Mouse (Mus musculus): ENCODE measurements at regions not wholly inside any gene's neighbourhood (a gene's known extent, or its start where the extent isn't known, plus 50 kb on each side); places are given as distances from the start of the nearest gene placed in this dataset.

DNA sequence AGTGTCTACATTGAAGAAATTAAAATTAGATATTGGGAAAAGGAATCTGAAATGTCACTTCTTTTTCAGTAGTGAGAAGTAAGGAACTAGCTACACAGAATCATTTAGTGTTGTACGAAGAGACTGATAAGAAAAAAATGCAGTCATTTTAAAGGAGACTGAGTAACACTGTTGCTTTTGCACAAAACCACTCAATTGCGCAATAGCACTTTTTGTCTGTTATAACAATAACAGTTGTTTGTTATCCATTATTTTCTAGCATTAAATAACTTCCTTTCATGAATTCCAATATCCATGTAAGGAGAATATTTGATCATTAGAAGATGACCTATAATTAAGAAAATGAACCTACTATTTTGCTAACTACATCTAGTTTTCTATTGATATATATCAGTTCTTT, 790.8 kb downstream of the Slitrk1 start:
- no peak for DNase-seq (ENCODE audit: low spot score)
- H3K36me3 ChIP-seq, result no peaks in the 10 kb centered on the region
- 90% methylated on average over 2 of the region's 2 CpGs for WGBS
- H3K4me1 ChIP-seq, result no peaks in the 10 kb centered on the region
- no peak overlapping the region for H3K27ac ChIP-seq
- H3K27me3 ChIP-seq (ENCODE audit: low read depth, poor library complexity, severe bottlenecking), result no peaks in the 10 kb centered on the region
- H3K9me3 ChIP-seq (replicated peaks), result no peaks in the 10 kb centered on the region
- H3K4me3 ChIP-seq, result no peak overlapping the region

DNA sequence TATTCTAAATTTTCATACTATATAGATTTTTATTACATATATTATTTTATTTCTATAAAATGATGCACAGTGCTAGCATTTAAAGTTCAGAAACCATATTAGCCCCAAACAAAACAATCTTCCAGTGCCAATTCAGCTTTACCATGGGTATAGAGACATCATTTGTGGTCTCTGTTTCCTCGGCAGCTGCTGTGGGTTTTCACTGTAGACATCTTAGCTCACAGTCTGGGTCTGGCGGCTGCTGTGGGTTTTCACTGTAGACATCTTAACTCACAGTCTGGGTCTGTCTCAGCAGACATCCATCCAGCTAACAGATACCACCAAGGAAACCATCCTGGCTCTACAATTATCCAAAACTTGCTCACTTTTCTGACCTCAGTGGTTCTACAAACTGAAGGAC, 808.9 kb downstream of the Slitrk1 start:
- 85% methylated on average over 2 of the region's 2 CpGs for WGBS

DNA sequence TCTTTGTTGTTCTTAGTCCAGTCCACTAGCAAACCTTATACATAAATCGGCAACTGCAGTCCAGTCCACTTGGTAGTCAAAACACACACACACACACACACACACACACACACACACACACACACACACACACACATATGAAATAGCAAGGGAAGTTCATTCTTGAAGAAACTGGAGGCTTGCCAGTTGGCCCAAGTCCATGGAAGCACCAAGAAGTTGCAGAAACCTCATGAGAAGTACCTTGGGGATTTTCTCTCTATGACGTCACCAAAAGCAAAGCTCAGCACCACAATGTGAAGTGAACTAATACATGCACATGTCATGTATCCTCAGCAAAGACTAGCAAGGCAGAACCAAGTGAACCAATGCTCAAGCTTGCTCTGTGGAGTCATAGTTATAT, 823.0 kb downstream of the Slitrk1 start:
- Histone ChIP-seq H3K9me3 (replicated peaks) (no peaks in the 10 kb centered on the region), H3K27me3 (ENCODE audit: low read depth, poor library complexity, severe bottlenecking) (no peaks in the 10 kb centered on the region), H3K36me3 (no peaks in the 10 kb centered on the region), H3K27ac (no peak overlapping the region), H3K4me1 (no peaks in the 10 kb centered on the region), H3K4me3 (no peak overlapping the region)
- no peak for DNase-seq (ENCODE audit: low spot score)
- WGBS, result 96% methylated on average over 2 of the region's 2 CpGs

More for the DNA sequence above, 808.9 kb downstream of the Slitrk1 start:
- no peaks in the 10 kb centered on the region for H3K9me3 ChIP-seq (replicated peaks)
- no peak for DNase-seq (ENCODE audit: low spot score)
- no peaks in the 10 kb centered on the region for H3K27me3 ChIP-seq (ENCODE audit: low read depth, poor library complexity, severe bottlenecking)
- no peak overlapping the region for H3K27ac ChIP-seq
- no peaks in the 10 kb centered on the region for H3K36me3 ChIP-seq
- H3K4me1 ChIP-seq, result no peaks in the 10 kb centered on the region
- H3K4me3 ChIP-seq, result no peak overlapping the region

DNA sequence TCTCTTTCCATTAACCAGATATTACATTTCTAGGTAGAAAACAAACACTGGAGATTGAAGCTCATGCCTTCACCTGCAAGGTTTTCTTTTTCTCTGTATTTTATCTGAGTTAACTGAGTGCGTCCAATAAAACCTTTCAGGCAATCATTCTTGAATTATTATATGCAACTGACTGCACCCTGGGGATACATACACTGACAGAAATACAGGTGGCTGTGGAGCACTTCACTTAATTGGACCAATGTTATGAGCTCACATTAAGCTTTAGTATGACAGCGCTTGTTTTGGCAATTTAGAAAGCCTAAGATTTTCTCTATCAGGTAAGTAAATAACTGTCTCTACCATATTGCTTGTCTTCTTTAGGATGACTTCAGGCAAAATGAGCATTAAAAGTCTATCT, 864.0 kb downstream of the Slitrk1 start:
- H3K4me1 ChIP-seq, result no peaks in the 10 kb centered on the region
- H3K36me3 ChIP-seq, result no peaks in the 10 kb centered on the region
- H3K9me3 ChIP-seq (replicated peaks), result no peaks in the 10 kb centered on the region
- H3K4me3 ChIP-seq, result no peak overlapping the region
- no peak overlapping the region for H3K27ac ChIP-seq
- no peak for DNase-seq (ENCODE audit: low spot score)
- no peaks in the 10 kb centered on the region for H3K27me3 ChIP-seq (ENCODE audit: low read depth, poor library complexity, severe bottlenecking)
- 90% methylated on average over 2 of the region's 2 CpGs for WGBS

DNA sequence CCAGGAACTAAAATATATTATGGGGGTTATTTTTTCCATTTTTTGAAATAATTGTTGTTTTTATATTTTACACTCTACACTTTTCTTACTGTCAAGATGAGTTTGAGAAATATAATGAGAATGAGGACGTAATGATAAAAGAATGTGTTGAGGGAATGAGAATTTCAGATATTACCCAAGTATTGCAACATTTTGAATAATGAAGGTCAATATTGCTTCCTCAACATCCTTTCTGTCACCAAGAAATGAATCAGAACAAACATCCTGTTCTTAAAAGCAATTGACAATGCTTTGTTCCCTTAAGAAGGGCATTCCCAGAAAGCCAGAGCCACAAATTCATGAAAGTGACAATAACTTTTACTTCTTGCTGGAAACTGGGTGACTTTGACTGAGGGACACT, 878.0 kb downstream of the Slitrk1 start:
- no peak for DNase-seq (ENCODE audit: low spot score)
- no peak overlapping the region for H3K4me3 ChIP-seq
- H3K36me3 ChIP-seq, result no peaks in the 10 kb centered on the region
- H3K4me1 ChIP-seq, result no peaks in the 10 kb centered on the region
- no peaks in the 10 kb centered on the region for H3K27me3 ChIP-seq (ENCODE audit: low read depth, poor library complexity, severe bottlenecking)
- 98% methylated on average over 1 of the region's 1 CpGs for WGBS
- no peak overlapping the region for H3K27ac ChIP-seq
- H3K9me3 ChIP-seq (replicated peaks), result no peaks in the 10 kb centered on the region

DNA sequence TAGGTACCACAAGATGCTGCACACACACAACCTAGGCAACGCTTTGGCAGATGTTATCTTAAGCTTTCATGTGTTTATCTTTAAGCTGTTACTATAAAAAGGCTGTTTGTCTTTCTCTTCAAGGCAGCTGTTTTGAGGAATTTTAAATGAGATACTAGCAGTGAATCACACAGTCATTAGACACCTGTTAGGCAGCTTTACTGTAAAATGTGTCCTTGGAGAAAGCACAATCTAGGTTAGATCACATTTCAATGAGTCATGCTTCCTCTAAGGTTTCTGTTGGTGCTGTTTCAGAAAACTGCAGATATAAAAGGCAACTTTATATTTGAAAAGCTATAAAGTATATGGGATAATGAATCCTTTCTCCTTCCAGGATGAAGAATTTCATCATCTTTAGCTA, 879.8 kb downstream of the Slitrk1 start:
- H3K27ac ChIP-seq, result no peak overlapping the region
- no peaks in the 10 kb centered on the region for H3K4me1 ChIP-seq
- no peaks in the 10 kb centered on the region for H3K9me3 ChIP-seq (replicated peaks)
- H3K4me3 ChIP-seq, result no peak overlapping the region
- 85% methylated on average over 1 of the region's 1 CpGs for WGBS
- no peaks in the 10 kb centered on the region for H3K27me3 ChIP-seq (ENCODE audit: low read depth, poor library complexity, severe bottlenecking)
- H3K36me3 ChIP-seq, result no peaks in the 10 kb centered on the region
- no peak for DNase-seq (ENCODE audit: low spot score)

DNA sequence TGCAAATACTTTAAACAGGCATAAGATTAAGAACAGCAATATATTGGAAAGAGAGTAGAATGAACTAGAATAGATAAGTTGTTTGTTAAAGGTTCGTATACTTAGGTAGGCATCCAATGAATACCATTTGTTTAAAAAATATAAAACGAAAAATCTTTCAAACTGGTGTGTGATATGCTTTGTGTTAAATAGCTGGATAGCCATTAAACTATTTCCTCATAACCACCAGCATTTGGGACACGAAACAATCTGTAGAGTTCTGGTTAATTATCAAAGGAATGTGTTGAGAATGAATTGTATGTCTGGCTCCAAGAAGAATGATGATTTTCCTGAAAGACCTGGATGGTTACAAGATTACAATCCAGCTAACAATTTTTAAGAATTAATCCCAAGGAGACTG, 891.4 kb downstream of the Slitrk1 start:
- 76% methylated on average over 3 of the region's 3 CpGs for WGBS

DNA sequence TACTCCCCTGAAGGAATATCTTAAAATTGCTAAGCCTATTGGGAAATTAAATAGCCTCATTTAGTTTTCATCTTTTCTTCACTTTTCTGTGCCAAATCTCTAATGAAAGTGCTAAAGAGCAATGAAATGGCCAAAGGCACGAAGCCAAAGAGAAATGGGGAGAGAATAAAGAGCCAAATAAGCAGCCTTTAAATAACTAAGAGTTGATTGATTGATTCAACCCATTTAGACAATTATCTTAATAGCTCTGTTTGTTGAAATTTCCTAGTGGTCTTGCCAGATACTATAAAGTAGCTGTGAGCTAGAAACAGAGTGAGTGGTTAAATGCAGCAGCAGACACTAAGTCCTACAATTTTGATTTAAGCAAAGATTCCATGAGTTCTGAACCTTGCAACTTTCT, 891.9 kb downstream of the Slitrk1 start:
- H3K27me3 ChIP-seq (ENCODE audit: low read depth, poor library complexity, severe bottlenecking), result no peaks in the 10 kb centered on the region
- no peaks in the 10 kb centered on the region for H3K9me3 ChIP-seq (replicated peaks)
- H3K4me1 ChIP-seq, result no peaks in the 10 kb centered on the region
- no peaks in the 10 kb centered on the region for H3K36me3 ChIP-seq
- DNase-seq (ENCODE audit: low spot score), result no peak
- no peak overlapping the region for H3K27ac ChIP-seq
- H3K4me3 ChIP-seq, result no peak overlapping the region
- WGBS, result 56% methylated on average over 1 of the region's 1 CpGs

More for the DNA sequence above, 891.4 kb downstream of the Slitrk1 start:
- DNase-seq (ENCODE audit: low spot score), result no peak
- no peaks in the 10 kb centered on the region for H3K4me1 ChIP-seq
- H3K4me3 ChIP-seq, result no peak overlapping the region
- no peaks in the 10 kb centered on the region for H3K9me3 ChIP-seq (replicated peaks)
- no peaks in the 10 kb centered on the region for H3K27me3 ChIP-seq (ENCODE audit: low read depth, poor library complexity, severe bottlenecking)
- H3K36me3 ChIP-seq, result no peaks in the 10 kb centered on the region
- no peak overlapping the region for H3K27ac ChIP-seq

DNA sequence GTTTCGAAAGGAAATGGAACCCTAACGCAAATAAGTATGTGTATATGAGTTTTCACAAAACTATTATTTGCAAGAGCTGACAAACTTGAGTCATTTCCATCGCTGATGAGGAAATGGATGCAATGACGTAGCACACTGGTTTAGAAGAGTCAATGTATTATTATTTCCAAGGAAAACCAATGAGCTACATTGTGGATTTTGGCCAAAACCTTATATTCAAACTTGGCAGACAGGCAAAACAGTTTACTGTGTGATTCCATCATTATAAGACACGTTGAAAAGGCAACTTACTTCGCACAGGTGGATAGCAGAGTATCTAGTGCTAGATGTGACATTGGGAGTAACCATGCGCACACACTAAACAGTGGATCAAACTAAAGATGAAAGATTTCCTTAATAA, 892.6 kb downstream of the Slitrk1 start:
- WGBS, result 91% methylated on average over 7 of the region's 7 CpGs
- no peaks in the 10 kb centered on the region for H3K4me1 ChIP-seq
- H3K9me3 ChIP-seq (replicated peaks), result no peaks in the 10 kb centered on the region
- no peaks in the 10 kb centered on the region for H3K27me3 ChIP-seq (ENCODE audit: low read depth, poor library complexity, severe bottlenecking)
- H3K36me3 ChIP-seq, result no peaks in the 10 kb centered on the region
- DNase-seq (ENCODE audit: low spot score), result no peak
- H3K4me3 ChIP-seq, result no peak overlapping the region
- no peak overlapping the region for H3K27ac ChIP-seq

DNA sequence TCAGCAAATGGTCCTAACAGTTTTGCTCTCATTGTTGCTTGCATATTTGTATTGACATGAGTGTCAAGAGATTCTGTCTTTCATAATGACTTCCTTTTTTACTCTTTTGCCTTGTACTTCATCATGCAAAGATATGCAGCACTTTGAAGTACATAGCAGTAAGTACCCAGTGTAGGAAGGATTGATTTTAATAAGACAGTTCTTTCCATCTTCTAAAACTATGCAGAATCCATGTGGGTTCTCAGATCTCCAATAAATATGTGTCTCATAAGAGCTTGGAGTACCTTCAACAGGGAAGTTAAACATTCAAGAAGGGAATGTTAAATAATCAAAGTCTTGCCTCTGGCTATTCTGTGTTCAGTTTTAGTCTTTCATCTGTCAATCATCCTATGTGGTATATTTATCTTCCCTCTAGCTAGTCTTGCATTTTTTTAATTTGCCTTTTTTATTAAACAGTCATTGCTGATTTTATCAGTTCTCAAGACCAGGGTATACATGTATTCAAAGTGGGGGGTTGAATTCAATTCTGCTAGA, 926.1 kb downstream of the Slitrk1 start:
- H3K9me3 ChIP-seq (replicated peaks), result no peaks in the 10 kb centered on the region
- no peak overlapping the region for H3K4me3 ChIP-seq
- H3K27me3 ChIP-seq (ENCODE audit: low read depth, poor library complexity, severe bottlenecking), result no peaks in the 10 kb centered on the region
- no peak for DNase-seq (ENCODE audit: low spot score)
- no peaks in the 10 kb centered on the region for H3K36me3 ChIP-seq
- no peak overlapping the region for H3K27ac ChIP-seq
- H3K4me1 ChIP-seq, result no peaks in the 10 kb centered on the region

DNA sequence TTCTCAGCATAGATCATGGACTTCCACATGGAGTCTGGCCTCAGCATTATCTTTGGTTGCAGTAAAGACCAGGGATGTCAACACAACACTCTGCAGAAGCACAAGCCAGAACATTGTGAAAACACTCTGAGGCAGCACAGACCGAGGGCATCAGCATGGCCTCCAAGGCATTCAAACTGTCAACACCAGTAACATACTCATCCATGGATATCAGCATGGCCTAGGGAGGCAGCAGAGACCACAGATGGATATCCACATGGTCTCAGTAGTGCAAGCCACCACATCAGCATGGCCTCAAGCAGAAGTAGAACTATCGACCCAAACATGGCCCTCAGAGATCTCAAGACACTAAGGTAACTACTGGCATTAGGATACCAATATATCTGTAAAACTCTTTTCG, 935.8 kb downstream of the Slitrk1 start:
- H3K27ac ChIP-seq, result no peak overlapping the region
- no peaks in the 10 kb centered on the region for H3K4me1 ChIP-seq
- DNase-seq (ENCODE audit: low spot score), result no peak
- WGBS, result 87% methylated on average over 3 of the region's 3 CpGs
- no peaks in the 10 kb centered on the region for H3K27me3 ChIP-seq (ENCODE audit: low read depth, poor library complexity, severe bottlenecking)
- H3K9me3 ChIP-seq (replicated peaks), result no peaks in the 10 kb centered on the region
- H3K36me3 ChIP-seq, result no peaks in the 10 kb centered on the region
- no peak overlapping the region for H3K4me3 ChIP-seq

DNA sequence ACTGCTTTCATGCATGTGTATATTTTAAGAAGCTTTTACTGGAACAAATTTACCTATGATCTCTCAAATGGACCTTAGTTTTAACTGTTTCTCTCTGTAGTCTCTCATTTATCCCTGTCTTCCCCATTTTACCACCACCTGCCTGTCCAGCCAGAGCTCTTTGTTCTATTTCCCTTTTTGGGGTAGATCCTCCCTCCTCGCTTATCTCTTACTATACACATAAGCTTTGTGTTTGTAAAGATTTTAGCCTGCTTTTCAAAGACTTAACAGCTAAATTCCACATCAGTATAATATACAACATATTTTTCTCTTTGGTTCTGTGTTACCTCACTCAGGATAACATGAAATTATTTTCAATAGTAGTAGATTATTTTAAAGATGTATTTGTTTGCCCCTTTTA, 961.9 kb downstream of the Slitrk1 start:
- no peak overlapping the region for H3K4me3 ChIP-seq
- no peaks in the 10 kb centered on the region for H3K36me3 ChIP-seq
- H3K27ac ChIP-seq, result no peak overlapping the region
- WGBS, result 86% methylated on average over 1 of the region's 1 CpGs
- H3K4me1 ChIP-seq, result no peaks in the 10 kb centered on the region
- DNase-seq (ENCODE audit: low spot score), result no peak
- H3K27me3 ChIP-seq (ENCODE audit: low read depth, poor library complexity, severe bottlenecking), result no peaks in the 10 kb centered on the region
- no peaks in the 10 kb centered on the region for H3K9me3 ChIP-seq (replicated peaks)

DNA sequence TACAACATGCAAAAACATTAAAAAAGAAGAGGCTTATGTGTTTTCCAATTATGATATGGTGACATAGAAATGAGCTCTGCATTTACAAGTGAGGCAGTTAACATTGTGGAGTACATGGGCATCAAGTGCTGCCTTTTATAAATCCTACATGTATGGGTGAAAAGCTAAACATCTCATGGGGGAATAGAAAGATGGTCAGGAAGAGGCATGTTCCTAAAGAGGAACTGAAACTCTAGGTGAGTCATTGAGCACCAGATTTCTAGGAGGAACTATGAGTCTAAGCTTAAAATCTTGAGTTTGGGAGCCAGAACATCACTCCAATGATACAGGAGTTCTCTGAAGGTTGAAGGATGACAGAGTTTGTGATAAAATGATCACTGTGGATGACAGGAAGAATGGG, 1010.2 kb downstream of the Slitrk1 start:
- Histone ChIP-seq H3K36me3 (no peaks in the 10 kb centered on the region), H3K9me3 (replicated peaks) (no peaks in the 10 kb centered on the region), H3K4me3 (no peak overlapping the region), H3K27me3 (ENCODE audit: low read depth, poor library complexity, severe bottlenecking) (no peaks in the 10 kb centered on the region), H3K27ac (no peak overlapping the region), H3K4me1 (no peaks in the 10 kb centered on the region)
- DNase-seq (ENCODE audit: low spot score), result no peak

DNA sequence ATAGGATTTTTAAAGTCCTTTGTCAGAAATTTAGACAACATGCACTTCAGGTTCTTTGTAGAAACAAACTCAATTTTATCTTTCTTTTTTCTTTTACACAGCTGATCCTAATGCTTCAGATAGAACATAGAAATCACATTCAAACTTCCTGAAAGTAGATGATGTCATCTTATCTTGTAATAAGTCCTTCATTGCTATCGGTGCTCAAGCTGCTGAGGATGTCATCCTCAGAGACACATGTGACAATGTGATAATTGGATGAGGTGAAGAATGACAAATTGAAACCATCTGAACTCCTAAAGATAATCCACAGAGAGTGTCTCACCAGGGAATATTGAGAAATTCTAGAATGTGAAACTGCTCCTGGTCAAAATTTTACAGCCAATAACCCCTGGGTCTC, 1012.1 kb downstream of the Slitrk1 start:
- 59% methylated on average over 1 of the region's 1 CpGs for WGBS
- Histone ChIP-seq H3K9me3 (replicated peaks) (no peaks in the 10 kb centered on the region), H3K4me1 (no peaks in the 10 kb centered on the region), H3K27me3 (ENCODE audit: low read depth, poor library complexity, severe bottlenecking) (no peaks in the 10 kb centered on the region), H3K4me3 (no peak overlapping the region), H3K36me3 (no peaks in the 10 kb centered on the region), H3K27ac (no peak overlapping the region)
- no peak for DNase-seq (ENCODE audit: low spot score)
